Mouse (Mus musculus): Measurements from ENCODE around the gene Prkar1b. TPM values are rescaled to one million over a fixed set of nuclear protein-coding genes. Genes with fewer than 3 reads are reported as not detected.

Prkar1b gene
- polyA plus RNA-seq, 1 experiment: 3.8 TPM

DNA sequence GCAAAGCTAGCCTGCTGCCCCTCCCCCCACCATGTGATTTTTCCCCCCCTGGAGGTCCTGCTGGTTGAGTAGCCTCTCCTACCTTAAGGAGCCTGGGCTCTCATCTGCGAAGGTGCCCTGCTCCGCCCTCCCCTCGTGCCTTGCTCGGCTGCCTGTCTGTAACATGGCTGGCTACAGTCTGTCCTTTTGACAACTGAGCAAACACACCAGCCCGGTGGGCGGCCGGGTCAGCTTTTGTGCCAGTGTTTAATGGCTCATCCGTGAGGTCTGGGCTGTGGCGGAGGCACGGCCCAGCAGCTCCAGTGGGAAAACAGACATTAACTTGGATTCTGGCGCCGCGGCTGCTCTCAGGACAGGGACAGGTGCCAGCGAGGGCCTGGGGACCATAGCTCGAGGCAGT is 122.2 kb downstream of the Prkar1b start:
- H3K27ac ChIP-seq (ENCODE audit: insufficient read depth, low read depth, low read length): no peak overlapping the region
- TF ChIP-seq CTCF (IDR thresholded peaks at IDR 0.05; ENCODE audit: extremely low read depth, insufficient read length, insufficient replicate concordance, low read depth, low read length): no peak
- no peak for TF ChIP-seq POLR2A (IDR thresholded peaks at IDR 0.05; ENCODE audit: low read depth, low read length)
- H3K27me3 ChIP-seq (ENCODE audit: control insufficient read depth, insufficient read depth, low read length): no peaks in the 10 kb centered on the region
- H3K4me3 ChIP-seq (ENCODE audit: low read depth, low read length): no peak overlapping the region
- H3K36me3 ChIP-seq (ENCODE audit: control insufficient read depth, insufficient read depth, low read length): no peaks in the 10 kb centered on the region
- no peaks in the 10 kb centered on the region for H3K4me1 ChIP-seq (ENCODE audit: control insufficient read depth, insufficient read depth, insufficient read length, low read length)
- WGBS: 74% methylated on average over 15 of the region's 15 CpGs

DNA sequence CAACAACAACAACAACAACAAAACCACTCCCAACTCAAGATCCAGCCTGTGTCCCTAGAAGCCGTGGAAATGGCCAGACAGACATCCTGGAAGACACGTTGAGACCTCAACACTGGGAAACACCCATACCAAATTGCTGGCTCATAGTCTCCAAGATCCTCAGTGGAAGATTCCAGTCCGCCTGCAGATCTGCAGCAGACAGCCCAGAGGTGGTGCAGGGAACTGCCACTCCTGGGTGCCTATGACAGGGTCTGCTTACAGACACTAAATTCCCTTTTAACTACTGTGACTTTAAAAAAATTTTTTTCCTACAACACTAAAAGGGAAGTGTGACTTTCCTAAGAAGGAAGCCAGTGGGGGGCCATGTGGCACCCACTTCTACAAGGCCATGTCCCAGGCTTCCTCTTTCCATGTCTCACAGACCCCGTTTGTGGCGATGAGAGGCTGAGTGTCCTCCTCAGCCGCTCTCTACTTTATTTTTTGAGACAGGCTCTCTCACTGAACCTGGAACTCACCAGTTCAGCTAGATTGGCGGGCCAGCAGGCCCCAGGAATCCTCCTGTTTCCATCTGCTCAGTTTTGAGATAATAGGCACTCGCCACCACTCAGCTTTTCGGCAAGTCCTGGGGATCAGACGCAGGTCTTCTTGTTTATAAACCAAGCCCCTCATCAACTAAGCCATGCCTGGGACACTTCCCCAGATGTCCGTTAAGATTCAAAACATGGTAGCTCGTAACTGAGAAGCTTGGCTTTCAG is 125.3 kb downstream of the Prkar1b start:
- H3K4me3 ChIP-seq (ENCODE audit: low read depth, low read length): no peak overlapping the region
- 78% methylated on average over 12 of the region's 12 CpGs for WGBS
- no peaks in the 10 kb centered on the region for H3K36me3 ChIP-seq (ENCODE audit: control insufficient read depth, insufficient read depth, low read length)
- TF ChIP-seq CTCF (IDR thresholded peaks at IDR 0.05; ENCODE audit: extremely low read depth, insufficient read length, insufficient replicate concordance, low read depth, low read length) (no peak), POLR2A (IDR thresholded peaks at IDR 0.05; ENCODE audit: low read depth, low read length) (no peak)
- no peaks in the 10 kb centered on the region for H3K4me1 ChIP-seq (ENCODE audit: control insufficient read depth, insufficient read depth, insufficient read length, low read length)
- 0 out of 2 replicates have a peak overlapping the region, but pooled peaks have one; percentile 1 for H3K27ac ChIP-seq (ENCODE audit: insufficient read depth, low read depth, low read length)
- H3K27me3 ChIP-seq (ENCODE audit: control insufficient read depth, insufficient read depth, low read length): no peaks in the 10 kb centered on the region

DNA sequence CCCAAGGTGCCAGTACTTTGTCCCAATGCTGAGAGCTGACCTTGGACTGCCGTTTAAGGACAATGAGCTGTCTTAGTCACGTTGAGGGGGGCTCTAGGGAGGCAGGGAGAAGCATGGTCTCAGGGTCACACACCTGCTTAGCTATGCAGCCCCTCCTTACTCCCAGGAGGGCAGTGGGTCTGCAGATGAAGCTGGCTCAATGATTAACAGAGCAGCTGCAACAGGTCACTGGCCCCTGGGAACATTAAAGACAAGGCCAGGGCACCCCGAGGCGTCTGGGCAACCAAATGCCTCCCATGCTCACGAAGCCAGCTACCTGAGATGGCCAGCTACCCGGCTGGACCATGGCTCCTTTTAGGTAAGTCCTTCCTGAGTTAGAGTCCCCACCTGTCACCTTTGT is 129.2 kb downstream of the Prkar1b start:
- no peak for TF ChIP-seq POLR2A (IDR thresholded peaks at IDR 0.05; ENCODE audit: low read depth, low read length)
- TF ChIP-seq CTCF (IDR thresholded peaks at IDR 0.05; ENCODE audit: extremely low read depth, insufficient read length, insufficient replicate concordance, low read depth, low read length): no peak
- H3K27ac ChIP-seq (ENCODE audit: insufficient read depth, low read depth, low read length): no peak overlapping the region
- no peak overlapping the region for H3K4me3 ChIP-seq (ENCODE audit: low read depth, low read length)
- no peaks in the 10 kb centered on the region for H3K27me3 ChIP-seq (ENCODE audit: control insufficient read depth, insufficient read depth, low read length)
- 0 out of 2 replicates have a peak, but pooled peaks cover 2% of the 10 kb centered on the region for H3K4me1 ChIP-seq (ENCODE audit: control insufficient read depth, insufficient read depth, insufficient read length, low read length)
- no peaks in the 10 kb centered on the region for H3K36me3 ChIP-seq (ENCODE audit: control insufficient read depth, insufficient read depth, low read length)
- WGBS: 47% methylated on average over 6 of the region's 6 CpGs

DNA sequence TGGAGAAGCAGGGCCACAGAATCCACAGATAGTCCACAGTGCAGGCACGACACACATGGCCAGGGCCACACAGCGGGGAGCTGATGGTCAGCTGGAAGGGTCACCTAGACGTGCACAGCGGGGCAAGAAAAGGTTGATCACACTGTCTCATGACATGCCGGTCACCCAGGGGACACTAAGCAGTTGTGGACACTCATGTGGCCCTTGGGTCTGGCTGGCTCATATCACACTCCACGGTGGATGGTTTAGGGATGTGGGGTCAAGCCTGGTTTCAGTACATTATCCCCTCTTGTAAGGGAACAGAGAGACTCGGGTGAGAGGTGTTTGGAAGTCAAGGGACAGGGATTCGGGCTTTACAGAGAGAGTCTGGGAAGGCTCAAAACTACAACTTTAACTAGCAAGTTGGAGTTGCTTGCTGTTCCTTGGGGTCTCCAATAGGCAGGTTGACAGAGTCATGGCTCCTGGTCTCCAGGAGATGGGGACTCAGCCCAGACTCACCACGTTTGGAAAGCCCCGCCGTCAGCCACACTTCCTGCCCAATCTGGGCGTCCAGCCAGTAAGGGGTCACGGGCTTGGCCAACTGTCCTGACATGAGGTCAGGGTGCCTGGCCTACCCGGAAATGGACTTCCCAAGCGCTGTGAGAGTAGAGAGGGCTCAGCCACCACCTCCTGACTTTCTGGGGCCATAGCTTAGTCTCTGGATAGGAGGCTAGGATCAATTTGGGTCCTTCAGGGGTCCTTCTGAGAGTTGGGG is 132.3 kb downstream of the Prkar1b start:
- Histone ChIP-seq H3K27me3 (ENCODE audit: control insufficient read depth, insufficient read depth, low read length) (no peaks in the 10 kb centered on the region), H3K27ac (ENCODE audit: insufficient read depth, low read depth, low read length) (no peak overlapping the region), H3K36me3 (ENCODE audit: control insufficient read depth, insufficient read depth, low read length) (no peaks in the 10 kb centered on the region), H3K4me3 (ENCODE audit: low read depth, low read length) (no peak overlapping the region), H3K4me1 (ENCODE audit: control insufficient read depth, insufficient read depth, insufficient read length, low read length) (peaks cover 4% of the 10 kb centered on the region; the same call in 1 of the 2 replicates)
- WGBS: 70% methylated on average over 15 of the region's 15 CpGs
- no peak for TF ChIP-seq POLR2A (IDR thresholded peaks at IDR 0.05; ENCODE audit: low read depth, low read length)
- no peak for TF ChIP-seq CTCF (IDR thresholded peaks at IDR 0.05; ENCODE audit: extremely low read depth, insufficient read length, insufficient replicate concordance, low read depth, low read length)

DNA sequence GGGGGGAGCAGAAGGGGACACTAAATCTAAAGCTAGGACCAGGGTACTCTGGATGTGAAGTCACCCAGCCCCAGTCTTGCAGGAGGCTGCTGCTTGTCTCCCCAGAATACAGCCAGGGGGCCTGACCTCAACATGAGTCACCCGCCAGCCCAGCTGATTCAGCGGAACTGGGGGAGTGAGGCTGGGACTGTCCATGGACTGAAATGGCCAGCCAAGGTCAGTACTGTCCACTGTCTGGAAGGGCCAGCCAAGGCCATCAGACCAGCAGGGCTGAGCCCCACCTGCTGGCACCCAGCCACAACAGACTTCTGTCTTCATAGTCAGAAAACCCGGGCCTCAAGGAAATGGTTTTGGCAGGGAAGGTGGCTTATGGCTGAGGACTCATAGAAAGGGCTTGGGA is 134.7 kb downstream of the Prkar1b start:
- Histone ChIP-seq H3K27ac (ENCODE audit: insufficient read depth, low read depth, low read length) (no peak overlapping the region), H3K36me3 (ENCODE audit: control insufficient read depth, insufficient read depth, low read length) (no peaks in the 10 kb centered on the region), H3K27me3 (ENCODE audit: control insufficient read depth, insufficient read depth, low read length) (no peaks in the 10 kb centered on the region), H3K4me3 (ENCODE audit: low read depth, low read length) (no peak overlapping the region), H3K4me1 (ENCODE audit: control insufficient read depth, insufficient read depth, insufficient read length, low read length) (peaks cover 4% of the 10 kb centered on the region; the same call in 1 of the 2 replicates)
- TF ChIP-seq POLR2A (IDR thresholded peaks at IDR 0.05; ENCODE audit: low read depth, low read length): no peak
- no peak for TF ChIP-seq CTCF (IDR thresholded peaks at IDR 0.05; ENCODE audit: extremely low read depth, insufficient read length, insufficient replicate concordance, low read depth, low read length)
- WGBS: 57% methylated on average over 3 of the region's 3 CpGs

DNA sequence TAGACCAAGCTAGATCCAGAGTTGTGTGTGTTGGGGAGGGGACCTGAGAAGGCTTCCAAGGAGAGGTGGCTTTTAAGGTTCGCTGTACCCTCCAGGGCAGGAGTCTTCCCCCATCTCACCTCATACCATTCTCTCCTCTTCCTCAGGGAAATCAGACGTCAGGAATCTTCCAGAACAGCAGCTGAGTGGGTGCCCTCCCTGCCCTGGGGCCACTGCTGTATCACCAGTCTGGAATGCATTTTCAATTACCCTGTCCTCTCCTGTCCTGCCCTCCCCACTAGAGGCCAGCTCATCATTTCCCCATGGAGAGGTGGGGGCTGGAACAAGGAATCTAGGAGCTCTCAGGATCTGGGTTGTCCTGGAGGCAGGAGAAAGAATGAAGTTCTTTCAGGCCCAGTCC is 139.2 kb downstream of the Prkar1b start:
- no peaks in the 10 kb centered on the region for H3K36me3 ChIP-seq (ENCODE audit: control insufficient read depth, insufficient read depth, low read length)
- no peak for TF ChIP-seq CTCF (IDR thresholded peaks at IDR 0.05; ENCODE audit: extremely low read depth, insufficient read length, insufficient replicate concordance, low read depth, low read length)
- no peak for TF ChIP-seq POLR2A (IDR thresholded peaks at IDR 0.05; ENCODE audit: low read depth, low read length)
- peaks cover 7% of the 10 kb centered on the region for H3K4me1 ChIP-seq (ENCODE audit: control insufficient read depth, insufficient read depth, insufficient read length, low read length)
- H3K4me3 ChIP-seq (ENCODE audit: low read depth, low read length): no peak overlapping the region
- 87% methylated on average over 2 of the region's 2 CpGs for WGBS
- no peaks in the 10 kb centered on the region for H3K27me3 ChIP-seq (ENCODE audit: control insufficient read depth, insufficient read depth, low read length)
- H3K27ac ChIP-seq (ENCODE audit: insufficient read depth, low read depth, low read length): no peak overlapping the region

DNA sequence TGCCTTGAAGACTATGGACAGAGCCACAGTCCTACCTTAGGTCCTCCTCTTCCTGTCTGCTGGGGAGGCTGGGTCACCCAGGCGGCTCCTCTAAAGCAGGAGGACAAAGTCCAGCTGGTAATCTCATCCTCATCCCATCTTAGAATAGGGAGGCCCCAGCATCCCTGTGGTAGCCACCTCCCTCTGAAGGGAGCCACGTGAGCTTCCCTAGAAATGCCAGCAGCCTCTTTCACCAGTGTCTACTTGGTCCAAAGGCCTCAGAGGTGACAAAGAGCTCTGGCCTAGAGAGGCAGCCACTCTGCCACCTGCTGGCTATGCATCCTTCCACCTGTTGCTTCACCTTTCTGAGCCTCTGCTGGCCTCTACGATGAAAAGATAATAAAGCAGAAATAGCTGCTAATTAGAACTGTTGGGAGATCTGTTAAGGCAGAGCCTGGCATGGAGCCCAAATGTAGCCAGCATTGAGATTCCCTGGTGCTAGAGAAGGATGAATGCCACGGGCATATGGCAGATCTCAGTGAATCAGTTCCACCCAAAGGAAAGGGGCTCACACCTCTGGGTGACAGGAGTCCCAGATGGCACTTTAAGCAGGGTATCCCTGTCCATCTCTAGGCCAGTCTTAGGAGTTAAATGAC is 142.5 kb downstream of the Prkar1b start:
- H3K27ac ChIP-seq (ENCODE audit: insufficient read depth, low read depth, low read length): no peak overlapping the region
- TF ChIP-seq POLR2A (IDR thresholded peaks at IDR 0.05; ENCODE audit: low read depth, low read length) (0 out of 2 replicates have a peak, but pooled peaks have one; percentile 28), CTCF (IDR thresholded peaks at IDR 0.05; ENCODE audit: extremely low read depth, insufficient read length, insufficient replicate concordance, low read depth, low read length) (peak; percentile 76; the same call in 1 of the 2 replicates)
- H3K27me3 ChIP-seq (ENCODE audit: control insufficient read depth, insufficient read depth, low read length): no peaks in the 10 kb centered on the region
- no peaks in the 10 kb centered on the region for H3K36me3 ChIP-seq (ENCODE audit: control insufficient read depth, insufficient read depth, low read length)
- peaks cover 4% of the 10 kb centered on the region for H3K4me1 ChIP-seq (ENCODE audit: control insufficient read depth, insufficient read depth, insufficient read length, low read length)
- H3K4me3 ChIP-seq (ENCODE audit: low read depth, low read length): no peak overlapping the region
- WGBS: 23% methylated on average over 4 of the region's 4 CpGs

Measured in small intestine, adult 2 months (tissue).